Mouse (Mus musculus): Measurements from ENCODE around the gene Sorl1. TPM values are rescaled to one million over a fixed set of nuclear protein-coding genes. Genes with fewer than 3 reads are reported as not detected.

Sorl1 gene
- polyA plus RNA-seq, 1 experiment from 2014 or later = 11.5 TPM

- Histone ChIP-seq H3K36me3 (ENCODE audit: control insufficient read depth, insufficient read depth, low read length) (no peaks in the 10 kb centered on the region), H3K4me1 (ENCODE audit: control insufficient read depth, insufficient read depth, low read length) (peaks cover 13% of the 10 kb centered on the region; the same call in 1 of the 2 replicates), H3K27ac (ENCODE audit: low read depth, low read length) (no peak overlapping the region), H3K9ac (ENCODE audit: low read depth, low read length) (no peak overlapping the region), H3K4me3 (ENCODE audit: low read length) (no peak overlapping the region), H3K4me2 (replicated peaks; ENCODE audit: low read depth, low read length) (no peak overlapping the region), H3K9me3 (ENCODE audit: control insufficient read depth, low read length) (no peaks in the 10 kb centered on the region), H3K27me3 (ENCODE audit: control insufficient read depth, insufficient read depth, low read length) (no peaks in the 10 kb centered on the region)
- WGBS = 76% methylated on average over 5 of the region's 5 CpGs
- no peak for ATAC-seq (ENCODE audit: low FRiP score, low TSS enrichment)
Observed at GRCm38 (mm10) chr9:42056591-42056990, 67.5 kb downstream of the Sorl1 start.

- Histone ChIP-seq H3K36me3 (ENCODE audit: control insufficient read depth, insufficient read depth, low read length) (no peaks in the 10 kb centered on the region), H3K9ac (ENCODE audit: low read depth, low read length) (no peak overlapping the region), H3K4me1 (ENCODE audit: control insufficient read depth, insufficient read depth, low read length) (peaks cover 13% of the 10 kb centered on the region; the same call in 1 of the 2 replicates), H3K27me3 (ENCODE audit: control insufficient read depth, insufficient read depth, low read length) (no peaks in the 10 kb centered on the region), H3K4me2 (replicated peaks; ENCODE audit: low read depth, low read length) (no peak overlapping the region), H3K27ac (ENCODE audit: low read depth, low read length) (no peak overlapping the region; the same call in 1 of the 2 replicates), H3K9me3 (ENCODE audit: control insufficient read depth, low read length) (no peaks in the 10 kb centered on the region), H3K4me3 (ENCODE audit: low read length) (no peak overlapping the region)
- no peak for ATAC-seq (ENCODE audit: low FRiP score, low TSS enrichment)
- 55% methylated on average over 4 of the region's 4 CpGs for WGBS
Observed at GRCm38 (mm10) chr9:42055378-42055777, 68.7 kb downstream of the Sorl1 start.

- Histone ChIP-seq H3K27ac (ENCODE audit: low read depth, low read length) (peak overlapping the region; percentile 17; the same call in 1 of the 2 replicates), H3K36me3 (ENCODE audit: control insufficient read depth, insufficient read depth, low read length) (no peaks in the 10 kb centered on the region), H3K4me3 (ENCODE audit: low read length) (no peak overlapping the region), H3K4me1 (ENCODE audit: control insufficient read depth, insufficient read depth, low read length) (peaks cover 13% of the 10 kb centered on the region; the same call in 1 of the 2 replicates), H3K9me3 (ENCODE audit: control insufficient read depth, low read length) (no peaks in the 10 kb centered on the region), H3K27me3 (ENCODE audit: control insufficient read depth, insufficient read depth, low read length) (no peaks in the 10 kb centered on the region), H3K9ac (ENCODE audit: low read depth, low read length) (no peak overlapping the region), H3K4me2 (replicated peaks; ENCODE audit: low read depth, low read length) (no peak overlapping the region)
- 65% methylated on average over 20 of the region's 20 CpGs for WGBS
- peak; percentile 76 for ATAC-seq (ENCODE audit: low FRiP score, low TSS enrichment)
Observed at GRCm38 (mm10) chr9:42054339-42055272, 69.5 kb downstream of the Sorl1 start.

DNA sequence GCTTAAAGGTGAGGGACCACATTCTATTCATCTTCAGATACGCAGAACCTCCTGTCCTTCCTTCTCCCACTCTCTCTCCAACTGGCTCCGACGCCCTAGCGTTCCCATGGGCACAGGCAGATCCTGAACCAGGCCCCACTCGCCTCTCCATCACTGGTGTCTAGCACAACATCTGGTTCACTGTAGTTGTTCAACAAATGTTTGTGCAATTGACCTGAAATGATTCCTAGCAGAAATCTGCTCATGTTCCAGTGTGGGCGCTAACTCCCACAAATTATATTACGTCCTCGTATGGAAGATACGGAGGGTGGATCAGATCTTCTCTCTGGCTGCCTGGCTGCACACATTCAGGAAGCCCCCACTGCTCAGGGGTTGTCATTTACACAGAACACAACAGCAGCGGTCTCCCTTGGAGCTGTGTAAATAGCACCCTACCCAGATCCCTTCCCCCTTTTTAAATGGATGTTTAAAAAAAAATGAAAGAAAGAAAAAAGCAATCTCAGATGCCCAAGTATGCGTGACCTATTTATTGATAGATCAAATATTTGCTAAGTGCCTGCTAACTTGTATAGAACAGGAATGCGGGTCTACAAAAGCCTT, 70.4 kb downstream of the Sorl1 start:
- H3K27ac ChIP-seq (ENCODE audit: low read depth, low read length) = no peak overlapping the region
- peaks cover 13% of the 10 kb centered on the region; the same call in 1 of the 2 replicates for H3K4me1 ChIP-seq (ENCODE audit: control insufficient read depth, insufficient read depth, low read length)
- no peak for ATAC-seq (ENCODE audit: low FRiP score, low TSS enrichment)
- no peaks in the 10 kb centered on the region for H3K9me3 ChIP-seq (ENCODE audit: control insufficient read depth, low read length)
- H3K27me3 ChIP-seq (ENCODE audit: control insufficient read depth, insufficient read depth, low read length) = no peaks in the 10 kb centered on the region
- H3K36me3 ChIP-seq (ENCODE audit: control insufficient read depth, insufficient read depth, low read length) = no peaks in the 10 kb centered on the region
- no peak overlapping the region for H3K4me2 ChIP-seq (replicated peaks; ENCODE audit: low read depth, low read length)
- H3K4me3 ChIP-seq (ENCODE audit: low read length) = no peak overlapping the region
- WGBS = 78% methylated on average over 12 of the region's 12 CpGs
- H3K9ac ChIP-seq (ENCODE audit: low read depth, low read length) = no peak overlapping the region

DNA sequence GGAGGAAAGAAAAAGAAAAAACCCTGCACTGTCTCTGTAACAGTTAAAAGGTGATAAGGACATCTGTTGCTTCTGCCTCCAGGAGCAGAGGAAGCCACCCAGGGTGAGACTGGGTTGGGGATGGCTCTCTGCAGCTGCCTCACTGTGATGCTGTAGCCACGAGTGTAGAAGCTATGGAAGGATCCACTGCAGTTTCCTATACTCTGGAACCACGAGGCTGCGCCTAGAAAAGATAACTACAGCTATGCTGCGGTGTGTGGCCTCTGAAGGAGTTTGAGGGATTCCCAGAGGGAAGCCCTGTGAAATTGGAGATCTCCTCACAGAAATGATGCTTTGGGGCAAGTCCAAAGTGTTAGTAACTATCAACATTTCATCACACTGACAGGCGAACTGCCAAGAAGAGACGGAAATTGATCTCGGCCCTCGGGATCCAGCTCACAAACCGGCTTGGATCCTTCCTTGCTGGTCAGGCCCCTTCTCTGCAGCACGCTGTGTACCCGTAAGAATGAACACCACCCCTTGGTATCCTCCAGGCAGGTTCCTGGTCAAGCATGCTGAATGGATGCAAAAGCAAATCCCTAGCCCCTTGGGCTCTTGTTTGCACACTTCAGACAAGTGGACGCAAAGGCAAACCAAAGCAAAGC, 71.3 kb downstream of the Sorl1 start:
- 38% methylated on average over 12 of the region's 12 CpGs for WGBS
- H3K4me2 ChIP-seq (replicated peaks; ENCODE audit: low read depth, low read length) = no peak overlapping the region

DNA sequence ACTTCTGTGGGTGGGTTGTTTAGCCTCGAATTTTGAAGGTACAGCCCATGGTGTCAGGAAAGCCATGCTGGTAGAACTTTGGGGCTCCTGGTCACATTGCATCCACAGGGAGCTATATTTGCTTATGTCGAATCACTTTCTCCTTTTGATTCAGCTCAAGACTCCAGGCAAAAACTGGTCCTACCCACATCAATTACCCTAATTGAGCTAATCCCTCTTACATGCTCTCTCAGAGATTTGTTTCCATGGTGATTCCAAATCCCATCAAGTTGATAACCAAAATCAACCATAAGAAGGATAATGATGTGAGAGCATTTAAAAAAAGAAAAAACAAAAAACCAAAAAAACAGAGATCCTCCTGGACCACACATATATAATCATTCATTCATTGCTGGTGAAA, 75.6 kb downstream of the Sorl1 start:
- Histone ChIP-seq H3K9me3 (ENCODE audit: control insufficient read depth, low read length) (no peaks in the 10 kb centered on the region), H3K4me1 (ENCODE audit: control insufficient read depth, insufficient read depth, low read length) (0 out of 2 replicates have a peak, but pooled peaks cover 3% of the 10 kb centered on the region), H3K27me3 (ENCODE audit: control insufficient read depth, insufficient read depth, low read length) (no peaks in the 10 kb centered on the region), H3K27ac (ENCODE audit: low read depth, low read length) (no peak overlapping the region), H3K4me2 (replicated peaks; ENCODE audit: low read depth, low read length) (no peak overlapping the region), H3K36me3 (ENCODE audit: control insufficient read depth, insufficient read depth, low read length) (0 out of 2 replicates have a peak, but pooled peaks cover 2% of the 10 kb centered on the region), H3K4me3 (ENCODE audit: low read length) (no peak overlapping the region), H3K9ac (ENCODE audit: low read depth, low read length) (no peak overlapping the region)
- 88% methylated on average over 2 of the region's 2 CpGs for WGBS
- ATAC-seq (ENCODE audit: low FRiP score, low TSS enrichment) = no peak

More for the DNA sequence above, 71.3 kb downstream of the Sorl1 start:
- Histone ChIP-seq H3K4me3 (ENCODE audit: low read length) (no peak overlapping the region), H3K27me3 (ENCODE audit: control insufficient read depth, insufficient read depth, low read length) (no peaks in the 10 kb centered on the region), H3K27ac (ENCODE audit: low read depth, low read length) (no peak overlapping the region), H3K4me1 (ENCODE audit: control insufficient read depth, insufficient read depth, low read length) (peaks cover 13% of the 10 kb centered on the region; the same call in 1 of the 2 replicates), H3K36me3 (ENCODE audit: control insufficient read depth, insufficient read depth, low read length) (no peaks in the 10 kb centered on the region), H3K9me3 (ENCODE audit: control insufficient read depth, low read length) (no peaks in the 10 kb centered on the region), H3K9ac (ENCODE audit: low read depth, low read length) (no peak overlapping the region)
- no peak for ATAC-seq (ENCODE audit: low FRiP score, low TSS enrichment)

GRCm38 (mm10) chr9:42047786-42048185, 76.3 kb downstream of the Sorl1 start:
- Histone ChIP-seq H3K27ac (ENCODE audit: low read depth, low read length) (no peak overlapping the region), H3K4me1 (ENCODE audit: control insufficient read depth, insufficient read depth, low read length) (no peaks in the 10 kb centered on the region), H3K9ac (ENCODE audit: low read depth, low read length) (no peak overlapping the region), H3K9me3 (ENCODE audit: control insufficient read depth, low read length) (no peaks in the 10 kb centered on the region), H3K27me3 (ENCODE audit: control insufficient read depth, insufficient read depth, low read length) (no peaks in the 10 kb centered on the region), H3K36me3 (ENCODE audit: control insufficient read depth, insufficient read depth, low read length) (0 out of 2 replicates have a peak, but pooled peaks cover 3% of the 10 kb centered on the region), H3K4me3 (ENCODE audit: low read length) (no peak overlapping the region), H3K4me2 (replicated peaks; ENCODE audit: low read depth, low read length) (no peak overlapping the region)
- 64% methylated on average over 5 of the region's 5 CpGs for WGBS
- ATAC-seq (ENCODE audit: low FRiP score, low TSS enrichment) = no peak

DNA sequence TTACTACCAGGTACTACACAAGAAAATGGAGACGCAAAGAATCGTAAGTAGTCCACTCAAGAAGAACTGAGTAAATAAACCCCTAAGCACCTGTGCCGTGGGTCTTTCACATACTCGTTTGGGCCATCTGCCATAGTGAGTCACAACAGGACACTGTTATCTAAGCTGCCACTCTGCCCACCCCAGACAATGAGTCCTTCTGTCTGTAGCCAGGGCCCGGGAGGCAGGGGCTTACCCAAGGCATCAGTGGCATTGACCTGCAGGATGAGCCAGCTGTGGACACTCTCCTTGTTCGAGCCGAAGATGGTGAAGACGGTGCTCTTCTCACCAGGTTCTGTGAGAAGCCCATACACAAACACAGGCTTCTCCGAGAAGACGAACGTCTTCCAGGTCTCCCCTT, 77.8 kb downstream of the Sorl1 start:
- ATAC-seq (ENCODE audit: low FRiP score, low TSS enrichment) = no peak
- Histone ChIP-seq H3K27me3 (ENCODE audit: control insufficient read depth, insufficient read depth, low read length) (no peaks in the 10 kb centered on the region), H3K9me3 (ENCODE audit: control insufficient read depth, low read length) (no peaks in the 10 kb centered on the region), H3K4me3 (ENCODE audit: low read length) (no peak overlapping the region), H3K27ac (ENCODE audit: low read depth, low read length) (no peak overlapping the region), H3K4me2 (replicated peaks; ENCODE audit: low read depth, low read length) (no peak overlapping the region), H3K9ac (ENCODE audit: low read depth, low read length) (no peak overlapping the region), H3K4me1 (ENCODE audit: control insufficient read depth, insufficient read depth, low read length) (no peaks in the 10 kb centered on the region), H3K36me3 (ENCODE audit: control insufficient read depth, insufficient read depth, low read length) (peaks cover 3% of the 10 kb centered on the region; the same call in 1 of the 2 replicates)
- 89% methylated on average over 11 of the region's 11 CpGs for WGBS
